Mouse (Mus musculus) megakaryocyte progenitor cell, adult 5-6 weeks (primary cell): ENCODE measurements around the gene Surf4. TPM values are rescaled to one million over a fixed set of nuclear protein-coding genes. Genes with fewer than 3 reads are reported as not detected.

Source experiments
- ATAC-seq: replicated peaks from 2 replicates; pipeline ENCODE4 v1.8.0; 2016; ENCODE audit warnings: mild to moderate bottlenecking, moderate TSS enrichment, inconsistent platforms; ENCODE audit not compliant: poor library complexity
- total RNA-seq, 2 experiments: library from RNA; stranded (forward) in 1 of 2; stranded (reverse) in 1 of 2; fragments of 157-497, 149-512 nt in 1 of 2; fragments of 200-1000 nt in 1 of 2; gene quantifications; 2 replicates each; pipeline versions ENCODE4 v1.2.3 to v1.2.4; 2015 to 2017

Surf4 gene
- total RNA-seq, 2 experiments from 2014 or later: 114 to 121 TPM

GRCm38 (mm10) chr2:26932473-26933303 is 1.0 kb downstream of the Surf4 start:
- ATAC-seq: no peak

GRCm38 (mm10) chr2:26930390-26930789 is 3.3 kb downstream of the Surf4 start:
- ATAC-seq: peak; percentile 54

GRCm38 (mm10) chr2:26927745-26928476 is 5.8 kb downstream of the Surf4 start:
- no peak for ATAC-seq

- no peak for ATAC-seq
Measured at GRCm38 (mm10) chr2:26921784-26922183, 11.9 kb downstream of the Surf4 start.

GRCm38 (mm10) chr2:26920190-26920855 is 13.4 kb downstream of the Surf4 start:
- no peak for ATAC-seq

- no peak for ATAC-seq
Measured at GRCm38 (mm10) chr2:26919684-26920083, 14.0 kb downstream of the Surf4 start.

- peak; percentile 24 for ATAC-seq
Measured at GRCm38 (mm10) chr2:26916738-26917137, 17.0 kb downstream of the Surf4 start.

GRCm38 (mm10) chr2:26915927-26916728 is 17.6 kb downstream of the Surf4 start, which contains the start of the genes Surf2 and Surf1:
Gene Surf2, plus strand, starts transcription at chr2:26916367.
Gene Surf1, minus strand, starts transcription at chr2:26916530.
- ATAC-seq: peak; percentile 87

- no peak for ATAC-seq
Measured at GRCm38 (mm10) chr2:26914148-26914941, 19.4 kb downstream of the Surf4 start.

GRCm38 (mm10) chr2:26913416-26914147 is 20.1 kb downstream of the Surf4 start:
- ATAC-seq: no peak

GRCm38 (mm10) chr2:26912253-26912770 is 21.4 kb downstream of the Surf4 start:
- no peak for ATAC-seq

GRCm38 (mm10) chr2:26910994-26911765 is 22.5 kb downstream of the Surf4 start:
- ATAC-seq: 0 out of 2 replicates have a peak, but pooled peaks have one; percentile 12

- peak; percentile 79 for ATAC-seq
Measured at GRCm38 (mm10) chr2:26910124-26910993, 23.4 kb downstream of the Surf4 start, which contains the start of the genes Med22 and Rpl7a. Gene Med22, minus strand, starts transcription at chr2:26910677. Gene Rpl7a, plus strand, starts transcription at chr2:26910764.

- no peak for ATAC-seq
Measured at GRCm38 (mm10) chr2:26909387-26909784, 24.3 kb downstream of the Surf4 start.

- no peak for ATAC-seq
Measured at GRCm38 (mm10) chr2:26908710-26909386, 24.9 kb downstream of the Surf4 start.

GRCm38 (mm10) chr2:26907109-26907508 is 26.6 kb downstream of the Surf4 start:
- no peak for ATAC-seq
